Mouse (Mus musculus): Measurements from ENCODE around the gene Dolk.

Gene Dolk

DNA sequence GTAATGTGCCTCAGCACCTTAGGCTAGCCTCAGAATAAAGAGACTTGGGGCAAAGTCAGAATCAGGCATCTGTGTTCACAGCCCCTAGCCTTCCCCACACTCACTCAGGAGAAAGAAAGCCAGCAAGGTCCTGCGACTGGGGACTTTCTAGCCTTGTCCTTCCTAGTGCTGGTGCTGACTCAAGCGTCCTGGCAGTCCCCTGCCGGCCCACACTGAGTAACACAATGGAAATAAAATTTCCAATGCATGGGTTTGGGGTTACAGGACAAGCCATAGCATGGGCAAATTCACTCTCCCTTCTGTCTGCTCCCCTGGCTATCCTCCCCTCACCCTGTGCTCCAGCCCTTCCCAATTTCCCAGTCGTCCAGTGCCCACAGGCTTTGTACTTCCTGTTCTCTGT lies 17.8 kb downstream of the Dolk start:
- DNase-seq (ENCODE audit: low spot score in 2 of 2): no peak

GRCm38 (mm10) chr2:30267466-30267865 lies 18.7 kb downstream of the Dolk start:
- no peak for DNase-seq (ENCODE audit: low spot score in 2 of 2)

GRCm38 (mm10) chr2:30266392-30266941 lies 19.7 kb downstream of the Dolk start:
- DNase-seq (ENCODE audit: low spot score in 2 of 2): no peak

DNA sequence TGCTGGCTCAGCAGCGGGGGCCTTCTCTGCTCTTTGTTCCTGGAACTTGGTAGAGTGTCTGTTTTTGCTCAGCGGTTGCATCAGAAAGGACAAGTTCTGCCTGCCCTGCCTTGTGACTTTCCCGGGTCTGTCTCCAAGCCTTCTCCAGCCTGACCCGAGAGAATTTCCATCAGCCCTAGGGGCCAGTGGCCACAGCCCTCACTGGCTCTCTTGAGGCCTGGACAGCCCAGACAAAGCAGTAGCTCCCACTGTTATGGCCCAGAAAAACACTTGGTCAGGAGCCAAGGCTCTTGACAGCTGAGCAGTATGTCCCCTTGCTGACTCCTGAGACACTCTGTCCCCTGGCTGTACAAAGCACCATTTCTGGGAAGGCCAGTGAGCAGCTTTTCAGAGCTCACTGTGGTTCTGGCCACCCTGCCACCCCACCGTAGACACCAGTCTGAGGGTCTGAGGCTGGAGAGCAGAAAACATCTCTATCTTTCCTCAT lies 20.3 kb downstream of the Dolk start, which contains the start of gene Phyhd1:
Gene Phyhd1, plus strand, starts transcription at position 437 of the 487 bp plus-strand sequence.
- DNase-seq (ENCODE audit: low spot score in 2 of 2): peak; percentile 73 to 74

GRCm38 (mm10) chr2:30264671-30265519 lies 21.2 kb downstream of the Dolk start:
- DNase-seq (ENCODE audit: low spot score in 2 of 2): no peak

DNA sequence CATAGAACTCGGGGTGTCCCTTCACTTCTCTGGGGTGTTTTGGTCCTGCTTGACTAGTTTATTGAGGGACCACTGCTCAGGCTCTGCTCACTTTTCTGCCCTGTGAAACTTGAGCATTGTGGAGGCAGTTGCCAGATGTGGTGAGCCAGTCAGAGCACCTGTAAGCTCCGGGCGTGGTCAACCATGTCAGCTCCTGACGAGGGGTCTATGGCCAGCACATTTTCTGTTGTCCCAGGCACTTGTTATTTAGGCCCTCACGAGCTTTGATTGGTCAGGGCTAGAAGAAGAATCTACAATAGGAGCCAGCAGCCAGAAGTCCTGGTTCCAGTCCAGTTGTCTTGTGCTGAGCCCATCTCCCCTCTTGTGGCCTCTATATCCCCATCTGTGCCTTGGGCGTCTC lies 22.3 kb downstream of the Dolk start:
- no peak for DNase-seq (ENCODE audit: low spot score in 2 of 2)

DNA sequence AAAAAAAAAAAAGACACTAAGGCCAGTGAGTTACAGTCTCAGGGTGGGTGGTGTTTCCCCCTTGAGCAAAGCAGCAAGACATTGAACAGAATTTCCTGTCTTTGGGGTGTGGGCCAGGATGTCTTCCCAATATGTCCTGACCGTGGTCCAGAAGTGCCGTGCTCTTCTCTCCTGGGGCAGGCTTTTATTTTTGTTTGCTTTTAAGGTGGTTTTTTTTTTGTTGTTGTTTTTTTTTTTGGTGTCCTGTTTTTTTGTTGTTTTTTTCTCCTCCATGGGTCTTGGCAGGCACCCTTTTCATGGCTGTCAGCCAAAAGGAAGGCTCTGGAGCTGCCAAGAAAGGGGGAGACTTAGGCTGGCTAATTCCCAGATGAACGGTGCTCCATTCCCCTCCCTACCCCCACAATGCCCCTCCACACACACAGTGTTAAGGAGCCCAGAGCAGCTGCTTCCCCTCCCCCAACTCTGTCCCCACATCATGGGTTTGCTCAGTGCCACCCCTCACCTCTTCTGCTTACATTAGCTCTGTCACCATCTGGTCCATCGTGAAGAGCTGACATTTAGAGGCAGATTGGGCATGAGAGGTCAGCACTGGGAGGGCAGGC lies 23.2 kb downstream of the Dolk start:
- no peak for DNase-seq (ENCODE audit: low spot score in 2 of 2)

DNA sequence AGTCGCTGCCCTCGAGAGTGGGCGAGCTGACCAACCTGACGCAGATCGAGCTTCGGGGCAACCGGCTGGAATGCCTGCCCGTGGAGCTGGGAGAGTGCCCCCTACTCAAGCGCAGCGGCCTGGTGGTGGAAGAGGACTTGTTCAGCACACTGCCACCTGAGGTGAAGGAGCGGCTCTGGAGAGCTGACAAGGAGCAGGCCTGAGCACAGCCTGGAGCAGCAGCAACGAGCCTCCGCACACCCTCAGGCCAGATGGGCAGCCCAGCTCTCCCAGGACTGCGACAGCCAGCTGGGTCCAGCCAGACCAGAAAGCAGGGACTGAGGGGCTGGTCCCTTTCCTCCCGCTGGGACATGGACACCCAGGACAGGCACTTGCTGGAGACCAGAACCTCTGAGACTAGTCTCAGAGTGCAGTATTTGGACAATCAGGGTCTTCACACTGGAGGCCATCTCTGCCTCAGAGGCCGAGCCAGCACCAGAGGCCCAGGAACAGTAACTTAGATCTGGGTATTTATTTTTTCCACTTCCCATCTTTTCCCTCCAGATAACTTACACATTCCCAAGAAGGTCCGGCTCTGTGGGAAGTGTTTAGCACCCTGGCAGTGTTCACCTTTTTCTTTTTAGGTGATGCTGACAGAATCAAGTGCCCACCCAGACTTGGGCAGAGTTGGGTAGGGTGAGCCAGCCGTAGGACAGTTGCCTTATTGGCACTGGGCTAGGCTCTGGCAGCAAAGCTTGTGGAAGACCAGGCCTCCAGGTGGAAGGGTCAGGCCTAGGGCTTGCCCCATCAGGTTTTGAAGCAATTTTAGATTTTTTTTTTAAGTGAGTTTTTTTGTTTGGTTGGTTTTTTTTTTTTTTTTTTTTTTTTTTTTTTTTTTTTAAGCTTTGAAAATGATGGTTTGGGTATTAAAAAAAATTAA lies 24.0 kb downstream of the Dolk start:
- DNase-seq (ENCODE audit: low spot score in 2 of 2): no peak

DNA sequence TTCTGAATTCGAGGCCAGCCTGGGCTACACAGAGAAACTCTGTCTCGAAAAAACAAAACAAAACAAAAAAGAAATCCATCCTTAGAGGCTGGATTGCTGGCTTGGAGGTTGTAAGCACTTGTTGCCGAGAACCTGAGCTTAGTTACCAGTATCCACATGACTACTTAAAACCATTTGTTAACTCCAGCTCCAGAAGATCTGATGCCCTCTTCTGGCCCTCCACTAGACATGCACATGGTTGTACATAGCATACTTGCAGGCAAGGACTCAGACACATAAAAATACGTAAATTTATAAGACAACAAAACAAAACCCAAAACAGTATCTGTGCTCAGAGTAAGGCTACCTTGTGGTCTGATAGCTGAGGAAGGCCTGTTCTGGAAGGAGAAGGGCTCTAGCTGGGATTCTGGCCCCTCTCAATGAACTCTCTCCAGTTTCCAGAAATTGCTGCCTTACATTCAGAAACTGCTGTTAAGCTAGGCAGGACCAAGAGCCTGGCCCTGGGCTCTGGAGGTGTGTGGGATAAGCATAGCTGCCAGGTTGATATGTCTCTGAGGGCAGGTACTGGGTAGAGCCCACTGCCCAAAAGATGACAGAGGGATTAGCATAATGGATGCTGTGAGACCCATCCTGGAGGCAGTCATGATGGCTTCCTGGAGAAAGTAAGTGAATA lies 24.9 kb downstream of the Dolk start:
- no peak for DNase-seq (ENCODE audit: low spot score in 2 of 2)

- no peak for DNase-seq (ENCODE audit: low spot score in 2 of 2)
These were observed 26.7 kb downstream of the Dolk start for GRCm38 (mm10) chr2:30259131-30260064.

DNA sequence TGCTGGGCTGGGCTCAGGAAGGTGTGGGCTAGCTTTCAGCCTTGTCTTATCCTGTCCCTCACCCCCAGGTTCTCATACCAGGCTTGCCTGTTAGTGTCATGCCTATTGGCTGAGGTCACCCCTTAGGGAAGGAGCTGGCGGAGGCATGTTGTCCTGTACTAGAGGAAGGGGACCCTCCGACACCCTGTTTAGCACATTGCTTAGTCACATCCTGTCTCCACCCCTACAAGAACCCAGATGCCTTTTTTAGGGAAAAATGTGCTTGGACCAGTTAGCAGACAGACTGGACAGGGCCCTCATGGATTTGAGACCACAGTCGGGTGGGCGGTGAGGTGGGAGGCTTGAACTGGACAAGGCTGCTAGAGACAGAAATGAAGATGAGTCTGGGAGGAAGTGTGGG lies 27.5 kb downstream of the Dolk start:
- DNase-seq (ENCODE audit: low spot score in 2 of 2): no peak

GRCm38 (mm10) chr2:30257699-30258460 lies 28.3 kb downstream of the Dolk start:
- DNase-seq (ENCODE audit: low spot score in 2 of 2): no peak

- DNase-seq (ENCODE audit: low spot score in 2 of 2): no peak
These were observed 29.4 kb downstream of the Dolk start for GRCm38 (mm10) chr2:30256616-30257350.

GRCm38 (mm10) chr2:30255631-30256395 lies 30.3 kb downstream of the Dolk start:
- DNase-seq (ENCODE audit: low spot score in 2 of 2): no peak

GRCm38 (mm10) chr2:30253809-30254208 lies 32.3 kb downstream of the Dolk start:
- DNase-seq (ENCODE audit: low spot score in 2 of 2): no peak

- DNase-seq (ENCODE audit: low spot score in 2 of 2): no peak
These were observed 33.6 kb downstream of the Dolk start for GRCm38 (mm10) chr2:30252521-30252920.

GRCm38 (mm10) chr2:30251417-30252104 lies 34.6 kb downstream of the Dolk start:
- DNase-seq (ENCODE audit: low spot score in 2 of 2): no peak
